Mouse (Mus musculus) heart, adult 9 months (tissue): ENCODE results near the gene Id3.

Experiments
- DNase-seq, 2 experiments: peaks; one replicate each; pipeline ENCODE4 v3.0.0; 2022; ENCODE audit warnings: low spot score in 2 of 2

The Id3 gene

GRCm38 (mm10) chr4:136177612-136178474 is 34.5 kb downstream of the Id3 start:
- peak in 1 of 2 experiments; percentile 65 for DNase-seq

- no peak for DNase-seq
Measured at GRCm38 (mm10) chr4:136178475-136178921, 35.2 kb downstream of the Id3 start.

GRCm38 (mm10) chr4:136179456-136179855 is 36.2 kb downstream of the Id3 start:
- DNase-seq: no peak

GRCm38 (mm10) chr4:136179998-136180397 is 36.7 kb downstream of the Id3 start:
- peak; percentile 72 to 81 for DNase-seq

GRCm38 (mm10) chr4:136180408-136181330 is 37.4 kb downstream of the Id3 start:
- DNase-seq: peak; percentile 74 to 82

- no peak for DNase-seq
Measured at GRCm38 (mm10) chr4:136181367-136181766, 38.1 kb downstream of the Id3 start.

GRCm38 (mm10) chr4:136185375-136185774 is 42.1 kb downstream of the Id3 start:
- DNase-seq: peak; percentile 68 to 72

- no peak for DNase-seq
Measured at GRCm38 (mm10) chr4:136186315-136186714, 43.0 kb downstream of the Id3 start.

- no peak for DNase-seq
Measured at GRCm38 (mm10) chr4:136186739-136187472, 43.6 kb downstream of the Id3 start.

- no peak for DNase-seq
Measured at GRCm38 (mm10) chr4:136188973-136189737, 45.9 kb downstream of the Id3 start.

- no peak for DNase-seq
Measured at GRCm38 (mm10) chr4:136189912-136190311, 46.6 kb downstream of the Id3 start.

- no peak for DNase-seq
Measured at GRCm38 (mm10) chr4:136193571-136193970, 50.3 kb downstream of the Id3 start.

- DNase-seq: no peak
Measured at GRCm38 (mm10) chr4:136195029-136195428, 51.7 kb downstream of the Id3 start.
